Mouse (Mus musculus): ENCODE data around the gene Ptprk. TPM values are rescaled to one million over a fixed set of nuclear protein-coding genes. Genes with fewer than 3 reads are reported as not detected.

Gene Ptprk
- total RNA-seq, 2 experiments from 2014 or later, result 5.1 to 5.2 TPM

- DNase-seq, result no peak
These were observed 340.2 kb downstream of the Ptprk start for GRCm38 (mm10) chr10:28414823-28415222.

DNA sequence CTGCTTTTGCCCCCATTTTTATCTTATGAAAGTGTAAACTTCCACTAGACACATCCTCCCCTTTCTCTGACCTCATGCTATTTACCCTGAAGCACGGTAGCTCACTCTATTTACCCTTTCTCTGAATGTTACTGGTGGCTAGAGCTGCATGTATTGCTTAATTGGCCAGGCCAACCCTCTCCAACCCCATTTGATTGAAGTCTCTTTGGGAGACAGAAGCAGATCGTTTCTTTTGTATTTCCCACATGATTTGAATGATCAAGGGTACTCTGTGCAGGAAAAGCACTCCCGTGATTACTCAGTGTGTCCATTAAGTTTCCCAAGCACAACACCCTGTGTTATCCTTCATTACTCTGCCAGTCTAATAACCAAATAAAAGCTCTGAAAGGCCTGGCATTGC is 348.0 kb downstream of the Ptprk start:
- DNase-seq, result no peak

DNA sequence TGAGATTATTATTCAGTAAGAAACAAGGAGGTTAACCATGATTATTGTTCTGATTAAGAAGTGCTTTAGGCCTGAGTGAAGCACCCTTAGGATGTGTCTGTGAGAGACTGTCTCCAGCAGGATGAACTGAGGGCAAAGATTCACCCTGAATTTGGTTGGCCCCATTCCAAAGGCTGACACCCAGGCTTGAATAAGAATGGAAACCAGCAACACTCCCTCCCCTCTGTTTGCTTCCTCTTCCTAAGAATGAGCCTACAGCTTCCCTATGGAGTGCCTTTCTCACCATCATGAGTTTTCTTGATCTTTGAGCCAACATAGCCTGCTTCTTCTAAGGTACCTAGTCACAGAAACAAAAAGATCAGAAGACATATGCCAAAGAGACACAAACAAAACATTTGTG is 350.8 kb downstream of the Ptprk start:
- no peak for DNase-seq

GRCm38 (mm10) chr10:28436084-28436483 is 361.5 kb downstream of the Ptprk start:
- DNase-seq, result no peak

- DNase-seq, result no peak
These were observed 375.2 kb downstream of the Ptprk start for GRCm38 (mm10) chr10:28449853-28450252.

DNA sequence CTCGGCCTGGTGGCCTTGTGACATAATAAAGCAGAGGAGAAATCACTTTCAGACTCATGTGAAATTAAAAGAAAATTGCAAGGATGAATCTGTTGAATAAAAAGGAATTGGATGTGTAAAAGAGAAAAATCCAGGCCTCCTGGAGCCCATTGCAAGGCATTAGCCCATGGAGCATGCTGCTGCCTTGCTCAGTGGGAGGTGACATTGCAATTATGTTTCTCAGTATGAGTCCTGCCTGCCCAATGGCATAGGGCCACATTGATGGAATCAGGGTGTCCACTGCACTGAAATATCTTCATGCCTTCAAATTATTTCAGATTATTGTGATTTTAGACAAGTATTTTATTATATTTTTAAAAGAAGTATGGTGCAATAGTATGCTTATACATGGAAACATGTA is 376.0 kb downstream of the Ptprk start:
- DNase-seq, result no peak

DNA sequence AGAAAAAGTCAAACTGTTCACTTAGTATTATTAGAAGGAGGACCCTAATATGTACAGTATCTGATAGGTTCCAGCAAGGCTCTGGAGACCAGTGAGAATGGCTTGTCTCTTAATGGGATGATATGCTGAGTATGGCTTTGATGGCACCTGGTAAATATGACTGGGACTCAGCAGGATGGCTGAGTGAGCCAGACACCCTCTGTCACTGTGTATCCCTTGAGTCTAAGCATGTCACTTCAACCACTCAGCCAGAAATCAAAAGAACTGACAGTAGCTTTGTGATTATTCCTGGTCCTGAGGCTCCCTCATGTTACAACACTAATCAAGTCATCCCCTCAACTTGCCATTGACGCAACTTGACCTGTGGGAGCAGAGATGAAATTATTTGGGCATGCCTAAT is 383.4 kb downstream of the Ptprk start:
- no peak for DNase-seq

DNA sequence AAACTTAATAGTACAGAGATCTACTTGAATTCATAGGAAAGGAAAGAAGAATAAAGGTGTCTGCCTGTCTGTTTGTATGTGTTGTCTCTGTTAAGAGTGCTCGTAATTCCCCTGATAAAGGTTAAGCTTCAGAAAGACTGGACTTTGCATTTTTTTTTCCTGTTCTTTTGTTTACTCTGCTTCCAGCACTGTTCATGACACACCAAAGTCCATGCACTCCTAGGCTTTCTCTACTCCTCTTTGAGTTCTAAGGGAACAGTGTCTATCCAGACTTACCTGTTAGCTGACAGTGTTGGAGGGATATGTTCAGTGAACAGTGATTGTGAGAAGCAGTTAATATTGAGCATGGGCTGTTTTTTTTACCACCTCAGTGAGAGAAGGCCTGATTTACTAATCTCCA is 385.3 kb downstream of the Ptprk start:
- no peak for DNase-seq

DNA sequence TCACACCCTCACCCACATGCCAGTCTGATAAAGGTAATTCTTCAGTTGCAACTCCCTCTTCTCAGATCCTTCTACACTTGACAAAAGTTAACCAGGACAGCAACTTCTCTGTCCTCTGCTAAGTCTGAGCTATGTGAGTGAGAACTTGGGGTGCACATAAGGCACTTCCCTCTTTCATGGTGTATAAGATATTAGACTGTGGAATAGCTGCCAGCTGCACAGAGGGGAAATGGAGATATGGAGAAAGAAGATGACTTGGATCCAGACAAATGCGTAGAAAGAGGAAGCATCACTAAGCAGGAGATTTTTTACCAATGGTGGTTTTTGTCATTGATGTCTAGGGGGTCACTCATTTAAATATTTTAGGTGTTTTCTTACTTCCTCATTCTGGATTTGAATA is 389.1 kb downstream of the Ptprk start:
- no peak for DNase-seq

DNA sequence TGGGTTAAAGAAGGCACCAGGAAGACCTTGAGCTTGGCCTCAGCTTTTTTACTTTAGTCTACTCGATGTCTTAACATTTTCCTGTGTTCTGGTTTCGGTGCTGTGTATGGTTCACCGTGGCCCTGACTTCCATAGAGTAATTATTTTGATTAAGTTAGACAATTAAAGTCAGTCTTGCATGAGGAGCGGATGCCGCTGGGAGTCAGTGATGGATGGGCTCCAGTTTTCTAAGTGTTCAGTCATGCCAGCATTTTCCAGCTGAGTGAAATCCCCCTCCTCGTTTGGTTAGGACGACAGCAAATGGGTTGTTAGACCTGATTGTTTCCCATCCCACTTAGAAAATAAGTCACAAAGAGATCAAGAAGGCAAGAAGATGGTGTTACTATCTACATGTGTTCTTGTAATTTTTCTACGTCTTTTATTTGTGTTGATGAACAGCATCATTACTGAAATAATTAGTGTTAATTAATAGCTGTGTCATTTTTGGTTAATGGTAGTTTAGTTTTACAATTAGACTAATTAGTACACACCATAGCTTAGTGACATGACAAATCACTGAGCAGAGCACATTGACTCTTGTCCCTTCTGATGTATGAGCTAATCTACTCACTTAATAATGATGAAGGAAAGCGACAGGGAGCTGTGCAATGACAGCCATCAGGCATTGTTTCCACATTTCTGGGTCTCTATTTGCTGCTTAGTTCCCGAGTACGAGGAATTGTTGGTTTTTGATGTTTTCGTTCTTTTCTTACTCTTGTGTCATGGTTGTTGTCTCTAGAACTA is 390.3 kb downstream of the Ptprk start:
- DNase-seq, result no peak

- peak; percentile 11 for DNase-seq
These were observed 411.0 kb downstream of the Ptprk start for GRCm38 (mm10) chr10:28485574-28485973.

- no peak for DNase-seq
These were observed 416.4 kb downstream of the Ptprk start for GRCm38 (mm10) chr10:28491006-28491405.

DNA sequence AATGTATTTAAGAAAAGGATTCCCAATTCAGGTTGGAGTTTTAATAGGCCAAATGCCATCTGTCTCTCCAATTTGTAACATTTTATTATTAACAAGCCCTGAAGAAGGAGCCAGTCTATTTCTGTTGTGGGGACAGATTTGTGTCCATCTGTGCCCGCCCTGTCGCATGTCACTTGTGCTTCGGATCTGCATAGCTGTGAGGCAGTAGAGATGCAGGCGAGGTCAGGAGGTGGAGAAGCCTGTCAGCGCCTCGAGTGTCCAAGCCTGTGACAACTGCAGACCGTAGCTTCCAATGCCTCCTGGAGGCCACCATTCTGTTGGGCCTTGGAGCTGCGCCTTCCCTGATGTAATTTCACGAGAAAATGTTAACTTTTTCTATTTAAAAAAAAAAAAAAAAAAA is 417.6 kb downstream of the Ptprk start:
- DNase-seq, result no peak

DNA sequence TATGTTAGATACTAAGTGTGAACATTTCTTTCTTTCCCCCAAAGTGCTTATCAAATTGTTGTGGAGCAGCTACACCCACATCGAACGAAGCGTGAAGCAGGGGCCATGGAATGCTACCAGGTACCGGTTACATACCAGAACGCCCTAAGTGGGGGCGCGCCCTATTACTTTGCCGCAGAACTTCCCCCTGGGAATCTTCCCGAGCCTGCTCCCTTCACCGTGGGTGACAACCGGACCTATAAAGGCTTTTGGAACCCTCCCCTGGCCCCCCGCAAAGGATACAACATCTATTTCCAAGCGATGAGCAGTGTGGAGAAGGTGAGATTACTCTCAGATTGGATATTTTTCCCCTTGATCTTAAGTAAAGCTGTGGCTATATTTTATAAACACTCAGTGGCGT is 418.2 kb downstream of the Ptprk start:
- DNase-seq, result no peak

- DNase-seq, result no peak
These were observed 418.7 kb downstream of the Ptprk start for GRCm38 (mm10) chr10:28493271-28493861.

DNA sequence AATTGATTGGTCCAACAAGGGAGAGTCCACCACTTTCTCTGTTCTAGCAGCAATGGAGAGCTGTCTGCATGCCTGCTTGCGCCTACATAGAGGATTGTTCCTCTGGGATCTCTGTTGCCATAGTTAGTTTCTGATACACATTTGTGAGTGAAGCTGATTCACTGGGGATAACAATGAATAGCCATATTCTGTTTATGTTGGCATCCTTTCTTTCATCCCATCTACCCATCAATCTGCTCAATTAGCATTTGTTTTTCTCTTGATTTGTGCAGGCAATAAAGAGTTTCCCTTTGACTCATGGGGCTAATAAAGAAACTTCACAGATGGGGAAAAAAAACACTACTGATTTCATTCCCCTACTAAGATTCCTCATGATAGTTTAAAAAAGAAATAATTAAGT is 423.2 kb downstream of the Ptprk start:
- no peak for DNase-seq

GRCm38 (mm10) chr10:28498504-28498903 is 423.9 kb downstream of the Ptprk start:
- DNase-seq, result no peak

DNA sequence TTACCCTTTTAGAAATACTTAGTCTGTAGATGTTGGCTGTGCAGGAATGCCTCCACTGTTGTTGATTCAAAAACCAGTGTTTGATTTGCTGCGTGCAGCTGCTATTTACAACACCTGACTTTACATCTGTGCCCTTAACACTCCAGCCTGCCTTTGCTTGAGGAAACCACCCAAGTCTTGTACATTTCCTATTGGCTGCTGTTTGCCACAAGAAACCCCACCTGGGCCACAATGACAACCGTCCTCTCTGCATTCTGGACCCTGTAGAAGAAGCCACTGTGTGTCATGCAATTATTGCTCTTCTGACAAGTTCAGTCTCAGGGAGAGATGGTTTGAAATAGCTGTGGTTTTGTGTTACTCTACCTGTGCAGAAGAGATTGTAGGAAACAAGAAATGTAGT is 439.0 kb downstream of the Ptprk start:
- no peak for DNase-seq

GRCm38 (mm10) chr10:28516147-28516546 is 441.5 kb downstream of the Ptprk start:
- DNase-seq, result no peak

- DNase-seq, result no peak
These were observed 443.7 kb downstream of the Ptprk start for GRCm38 (mm10) chr10:28518297-28518696.

DNA sequence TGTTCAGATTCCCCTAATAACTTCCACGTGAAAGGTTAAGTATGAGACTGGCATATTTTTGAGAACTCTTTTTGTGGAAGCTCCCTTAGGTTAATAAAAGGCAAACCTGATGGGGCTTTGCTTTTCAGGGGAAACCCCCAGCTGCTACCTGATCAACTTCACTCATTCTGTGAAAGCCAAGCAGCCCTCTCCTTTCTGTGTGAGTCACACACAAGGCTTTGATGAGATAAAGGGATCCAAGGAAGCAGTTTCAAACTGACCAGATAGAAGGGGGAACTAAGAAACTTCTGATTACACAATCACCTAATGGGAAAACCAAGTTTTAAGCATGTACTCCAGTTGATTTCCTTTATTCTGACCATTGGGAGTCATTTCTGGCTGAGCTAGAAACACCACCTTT is 445.2 kb downstream of the Ptprk start:
- DNase-seq, result no peak

GRCm38 (mm10) chr10:28523992-28524735 is 449.5 kb downstream of the Ptprk start:
- DNase-seq, result no peak

- DNase-seq, result no peak
These were observed 466.0 kb downstream of the Ptprk start for GRCm38 (mm10) chr10:28540595-28540994.
